Mouse (Mus musculus): ENCODE data around the gene Zfp217. TPM values are rescaled to one million over a fixed set of nuclear protein-coding genes. Genes with fewer than 3 reads are reported as not detected.

Gene Zfp217
- polyA plus RNA-seq, 1 experiment from 2014 or later: 3.4 TPM

- WGBS: 83% methylated on average over 9 of the region's 9 CpGs
Measured at GRCm38 (mm10) chr2:170106000-170106399, 41.9 kb downstream of the Zfp217 start.

DNA sequence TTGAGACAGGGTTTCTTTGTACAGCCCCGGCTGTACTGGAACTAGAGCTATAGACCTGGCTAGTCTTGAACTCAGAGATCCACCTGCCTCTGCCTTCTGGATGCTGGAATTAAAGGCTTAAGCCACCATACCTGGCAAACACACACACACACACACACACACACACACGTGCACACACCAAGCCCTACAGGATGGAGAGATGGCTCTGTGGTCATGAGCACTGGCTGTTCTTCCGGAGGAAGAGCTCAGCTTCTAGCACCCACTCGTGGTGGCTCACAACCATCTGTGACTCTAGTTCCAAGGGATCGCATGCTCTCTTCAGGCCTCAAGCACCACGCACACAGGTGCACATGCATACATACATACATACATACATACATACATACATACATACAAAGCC is 43.5 kb downstream of the Zfp217 start:
- no peak overlapping the region for H3K4me2 ChIP-seq (ENCODE audit: low read length)
- H3K36me3 ChIP-seq (ENCODE audit: control insufficient read depth, insufficient read depth, low read length): peaks cover 38% of the 10 kb centered on the region
- H3K9ac ChIP-seq (ENCODE audit: low read length): no peak overlapping the region
- H3K4me3 ChIP-seq (ENCODE audit: control insufficient read depth in 1 of 2, insufficient read depth in 1 of 2, low read depth in 1 of 2, low read length in 2 of 2): no peak overlapping the region
- WGBS: 84% methylated on average over 6 of the region's 6 CpGs
- no peaks in the 10 kb centered on the region for H3K27me3 ChIP-seq (ENCODE audit: control insufficient read depth, insufficient read depth, low read length)
- no peak overlapping the region for H3K27ac ChIP-seq (replicated peaks in 1 of 2; ENCODE audit: control insufficient read depth in 1 of 2, insufficient read depth in 1 of 2, low read depth in 2 of 2, low read length in 2 of 2)
- no peaks in the 10 kb centered on the region for H3K9me3 ChIP-seq (ENCODE audit: control insufficient read depth, low read length)
- H3K4me1 ChIP-seq (ENCODE audit: control insufficient read depth in 2 of 2, insufficient read depth in 2 of 2, low read length in 2 of 2): no peaks in the 10 kb centered on the region
- no peak for ATAC-seq (ENCODE audit: insufficient number of reproducible peaks, insufficient read depth, low FRiP score, low read depth)

More at GRCm38 (mm10) chr2:170106000-170106399, 41.9 kb downstream of the Zfp217 start:
- Histone ChIP-seq H3K27ac (replicated peaks in 1 of 2; ENCODE audit: control insufficient read depth in 1 of 2, insufficient read depth in 1 of 2, low read depth in 2 of 2, low read length in 2 of 2) (no peak overlapping the region), H3K4me1 (ENCODE audit: control insufficient read depth in 2 of 2, insufficient read depth in 2 of 2, low read length in 2 of 2) (no peaks in the 10 kb centered on the region), H3K27me3 (ENCODE audit: control insufficient read depth, insufficient read depth, low read length) (no peaks in the 10 kb centered on the region), H3K4me3 (ENCODE audit: control insufficient read depth in 1 of 2, insufficient read depth in 1 of 2, low read depth in 1 of 2, low read length in 2 of 2) (no peak overlapping the region), H3K36me3 (ENCODE audit: control insufficient read depth, insufficient read depth, low read length) (peaks cover 54% of the 10 kb centered on the region), H3K4me2 (ENCODE audit: low read length) (no peak overlapping the region), H3K9ac (ENCODE audit: low read length) (no peak overlapping the region), H3K9me3 (ENCODE audit: control insufficient read depth, low read length) (no peaks in the 10 kb centered on the region)
- no peak for ATAC-seq (ENCODE audit: insufficient number of reproducible peaks, insufficient read depth, low FRiP score, low read depth)

GRCm38 (mm10) chr2:170103852-170104251 is 44.1 kb downstream of the Zfp217 start:
- H3K9me3 ChIP-seq (ENCODE audit: control insufficient read depth, low read length): no peaks in the 10 kb centered on the region
- H3K27me3 ChIP-seq (ENCODE audit: control insufficient read depth, insufficient read depth, low read length): no peaks in the 10 kb centered on the region
- no peak overlapping the region for H3K4me3 ChIP-seq (ENCODE audit: control insufficient read depth in 1 of 2, insufficient read depth in 1 of 2, low read depth in 1 of 2, low read length in 2 of 2)
- peaks cover 33% of the 10 kb centered on the region for H3K36me3 ChIP-seq (ENCODE audit: control insufficient read depth, insufficient read depth, low read length)
- H3K4me1 ChIP-seq (ENCODE audit: control insufficient read depth in 2 of 2, insufficient read depth in 2 of 2, low read length in 2 of 2): no peaks in the 10 kb centered on the region
- H3K27ac ChIP-seq (replicated peaks in 1 of 2; ENCODE audit: control insufficient read depth in 1 of 2, insufficient read depth in 1 of 2, low read depth in 2 of 2, low read length in 2 of 2): no peak overlapping the region
- no peak overlapping the region for H3K9ac ChIP-seq (ENCODE audit: low read length)
- no peak for ATAC-seq (ENCODE audit: insufficient number of reproducible peaks, insufficient read depth, low FRiP score, low read depth)
- WGBS: 54% methylated on average over 9 of the region's 9 CpGs
- H3K4me2 ChIP-seq (ENCODE audit: low read length): no peak overlapping the region

DNA sequence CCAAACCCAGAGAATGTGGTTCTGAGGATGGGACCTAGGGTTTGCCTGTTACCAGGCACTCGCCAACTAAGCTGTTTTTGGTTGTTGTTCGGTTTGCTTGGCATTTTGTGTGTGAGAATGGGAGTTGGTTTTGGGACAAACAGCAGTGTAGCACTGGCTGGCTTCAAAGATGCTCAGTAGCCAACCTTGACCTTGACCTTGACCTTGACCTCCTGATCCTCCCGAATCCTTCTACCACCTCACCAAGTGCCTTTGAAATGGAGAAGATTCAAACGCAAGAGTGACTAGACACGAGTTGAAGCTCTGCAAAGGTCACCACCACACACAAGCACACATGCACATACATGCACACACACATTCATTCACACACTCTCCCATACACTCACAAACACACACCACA is 44.6 kb downstream of the Zfp217 start:
- Histone ChIP-seq H3K4me3 (ENCODE audit: control insufficient read depth in 1 of 2, insufficient read depth in 1 of 2, low read depth in 1 of 2, low read length in 2 of 2) (no peak overlapping the region), H3K4me1 (ENCODE audit: control insufficient read depth in 2 of 2, insufficient read depth in 2 of 2, low read length in 2 of 2) (no peaks in the 10 kb centered on the region), H3K27me3 (ENCODE audit: control insufficient read depth, insufficient read depth, low read length) (no peaks in the 10 kb centered on the region), H3K9me3 (ENCODE audit: control insufficient read depth, low read length) (no peaks in the 10 kb centered on the region), H3K4me2 (ENCODE audit: low read length) (no peak overlapping the region), H3K27ac (replicated peaks in 1 of 2; ENCODE audit: control insufficient read depth in 1 of 2, insufficient read depth in 1 of 2, low read depth in 2 of 2, low read length in 2 of 2) (no peak overlapping the region), H3K36me3 (ENCODE audit: control insufficient read depth, insufficient read depth, low read length) (peaks cover 29% of the 10 kb centered on the region), H3K9ac (ENCODE audit: low read length) (no peak overlapping the region)
- 76% methylated on average over 5 of the region's 5 CpGs for WGBS
- ATAC-seq (ENCODE audit: insufficient number of reproducible peaks, insufficient read depth, low FRiP score, low read depth): no peak

GRCm38 (mm10) chr2:170101932-170102331 is 46.0 kb downstream of the Zfp217 start:
- H3K27ac ChIP-seq (replicated peaks in 1 of 2; ENCODE audit: control insufficient read depth in 1 of 2, insufficient read depth in 1 of 2, low read depth in 2 of 2, low read length in 2 of 2): no peak overlapping the region
- no peaks in the 10 kb centered on the region for H3K27me3 ChIP-seq (ENCODE audit: control insufficient read depth, insufficient read depth, low read length)
- H3K36me3 ChIP-seq (ENCODE audit: control insufficient read depth, insufficient read depth, low read length): peaks cover 15% of the 10 kb centered on the region
- H3K9me3 ChIP-seq (ENCODE audit: control insufficient read depth, low read length): no peaks in the 10 kb centered on the region
- 67% methylated on average over 7 of the region's 7 CpGs for WGBS
- H3K4me3 ChIP-seq (ENCODE audit: control insufficient read depth in 1 of 2, insufficient read depth in 1 of 2, low read depth in 1 of 2, low read length in 2 of 2): no peak overlapping the region
- no peak for ATAC-seq (ENCODE audit: insufficient number of reproducible peaks, insufficient read depth, low FRiP score, low read depth)
- H3K9ac ChIP-seq (ENCODE audit: low read length): no peak overlapping the region
- H3K4me2 ChIP-seq (ENCODE audit: low read length): no peak overlapping the region
- no peaks in the 10 kb centered on the region for H3K4me1 ChIP-seq (ENCODE audit: control insufficient read depth in 2 of 2, insufficient read depth in 2 of 2, low read length in 2 of 2)

- Histone ChIP-seq H3K27ac (replicated peaks in 1 of 2; ENCODE audit: control insufficient read depth in 1 of 2, insufficient read depth in 1 of 2, low read depth in 2 of 2, low read length in 2 of 2) (no peak overlapping the region), H3K4me1 (ENCODE audit: control insufficient read depth in 2 of 2, insufficient read depth in 2 of 2, low read length in 2 of 2) (no peaks in the 10 kb centered on the region), H3K36me3 (ENCODE audit: control insufficient read depth, insufficient read depth, low read length) (peaks cover 7% of the 10 kb centered on the region; the same call in 1 of the 2 replicates), H3K27me3 (ENCODE audit: control insufficient read depth, insufficient read depth, low read length) (no peaks in the 10 kb centered on the region), H3K9ac (ENCODE audit: low read length) (no peak overlapping the region), H3K4me2 (ENCODE audit: low read length) (no peak overlapping the region), H3K4me3 (ENCODE audit: control insufficient read depth in 1 of 2, insufficient read depth in 1 of 2, low read depth in 1 of 2, low read length in 2 of 2) (no peak overlapping the region), H3K9me3 (ENCODE audit: control insufficient read depth, low read length) (no peaks in the 10 kb centered on the region)
- ATAC-seq (ENCODE audit: insufficient number of reproducible peaks, insufficient read depth, low FRiP score, low read depth): no peak
- WGBS: 7% methylated on average over 12 of the region's 12 CpGs
Measured at GRCm38 (mm10) chr2:170101132-170101531, 46.8 kb downstream of the Zfp217 start.

DNA sequence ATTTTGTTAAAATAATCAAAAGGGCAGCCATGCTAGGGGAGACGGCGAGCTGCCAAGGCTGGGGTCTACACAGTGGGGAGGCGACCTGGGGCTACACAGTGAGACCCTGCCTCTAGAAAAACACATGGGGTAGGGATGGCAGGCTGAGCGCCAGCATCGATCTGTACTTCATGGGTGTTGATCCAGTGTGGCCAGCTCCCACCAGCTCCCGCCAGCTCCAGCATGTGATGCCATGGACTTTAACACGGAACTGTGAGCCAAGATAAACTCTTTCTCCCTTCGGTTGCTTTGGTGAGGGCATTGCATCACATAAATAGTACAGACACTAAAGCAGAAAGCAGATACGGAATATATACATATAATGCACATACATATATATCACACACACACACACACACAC is 53.0 kb downstream of the Zfp217 start:
- Histone ChIP-seq H3K4me2 (ENCODE audit: low read length) (no peak overlapping the region), H3K27me3 (ENCODE audit: control insufficient read depth, insufficient read depth, low read length) (no peaks in the 10 kb centered on the region), H3K4me3 (ENCODE audit: control insufficient read depth in 1 of 2, insufficient read depth in 1 of 2, low read depth in 1 of 2, low read length in 2 of 2) (no peak overlapping the region), H3K9ac (ENCODE audit: low read length) (no peak overlapping the region), H3K9me3 (ENCODE audit: control insufficient read depth, low read length) (no peaks in the 10 kb centered on the region), H3K4me1 (ENCODE audit: control insufficient read depth in 2 of 2, insufficient read depth in 2 of 2, low read length in 2 of 2) (no peaks in the 10 kb centered on the region), H3K36me3 (ENCODE audit: control insufficient read depth, insufficient read depth, low read length) (no peaks in the 10 kb centered on the region), H3K27ac (replicated peaks in 1 of 2; ENCODE audit: control insufficient read depth in 1 of 2, insufficient read depth in 1 of 2, low read depth in 2 of 2, low read length in 2 of 2) (no peak overlapping the region)
- WGBS: 89% methylated on average over 9 of the region's 9 CpGs
- ATAC-seq (ENCODE audit: insufficient number of reproducible peaks, insufficient read depth, low FRiP score, low read depth): no peak

DNA sequence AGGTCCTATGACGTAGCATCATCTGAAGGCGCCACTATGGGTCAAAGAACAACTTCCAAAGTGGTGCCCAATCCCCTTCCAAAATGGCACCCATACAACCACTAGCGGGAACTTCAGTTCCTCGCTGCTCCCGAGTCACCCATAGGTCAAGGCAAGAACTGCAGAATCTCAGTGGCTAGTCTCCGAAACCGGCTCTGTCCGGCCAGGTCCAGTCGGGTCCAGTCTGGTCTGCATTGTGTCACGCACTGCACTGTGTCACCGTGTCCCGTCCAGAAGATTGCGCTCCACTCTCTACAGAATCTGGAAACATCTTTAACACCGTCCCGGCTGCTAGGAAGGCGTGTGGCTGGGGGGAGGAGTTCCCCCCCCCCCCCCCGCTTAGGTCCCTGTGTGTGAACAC is 53.7 kb downstream of the Zfp217 start:
- no peak overlapping the region for H3K27ac ChIP-seq (replicated peaks in 1 of 2; ENCODE audit: control insufficient read depth in 1 of 2, insufficient read depth in 1 of 2, low read depth in 2 of 2, low read length in 2 of 2)
- 84% methylated on average over 17 of the region's 17 CpGs for WGBS

More for the DNA sequence above, 53.7 kb downstream of the Zfp217 start:
- ATAC-seq (ENCODE audit: insufficient number of reproducible peaks, insufficient read depth, low FRiP score, low read depth): no peak
- no peaks in the 10 kb centered on the region for H3K36me3 ChIP-seq (ENCODE audit: control insufficient read depth, insufficient read depth, low read length)
- H3K9me3 ChIP-seq (ENCODE audit: control insufficient read depth, low read length): no peaks in the 10 kb centered on the region
- no peaks in the 10 kb centered on the region for H3K4me1 ChIP-seq (ENCODE audit: control insufficient read depth in 2 of 2, insufficient read depth in 2 of 2, low read length in 2 of 2)
- H3K27me3 ChIP-seq (ENCODE audit: control insufficient read depth, insufficient read depth, low read length): no peaks in the 10 kb centered on the region
- H3K4me3 ChIP-seq (ENCODE audit: control insufficient read depth in 1 of 2, insufficient read depth in 1 of 2, low read depth in 1 of 2, low read length in 2 of 2): no peak overlapping the region
- no peak overlapping the region for H3K4me2 ChIP-seq (ENCODE audit: low read length)
- H3K9ac ChIP-seq (ENCODE audit: low read length): no peak overlapping the region
